Mouse (Mus musculus) central nervous system, embryonic 11.5 days (tissue): ENCODE results near the gene Gpr50. TPM values are rescaled to one million over a fixed set of nuclear protein-coding genes. Genes with fewer than 3 reads are reported as not detected.

Experiments used
- polyA plus RNA-seq: library from polyadenylated mRNA; depleted of rRNA; stranded (reverse); fragments of >200 nt; gene quantifications from 2 replicates; pipeline ENCODE4 v1.2.3, GENCODE M21; 2012; rRNA removed

The Gpr50 gene
- 1.0 and 2.7 TPM in 2 replicates for polyA plus RNA-seq

GRCm38 (mm10) chrX:71663374-71663773 is at the start of gene Gpr50:
TSS of gene Gpr50 (plus strand) at chrX:71663667.

Other genes with a start within 250 kb of the Gpr50 start
- 24.3 and 34.0 TPM in 2 replicates for gene Cd99l2, start 170.8 kb upstream of the Gpr50 start, polyA plus RNA-seq
- 530 and 832 TPM in 2 replicates for gene Hmgb3, start 107.7 kb upstream of the Gpr50 start, polyA plus RNA-seq
- gene Vma21, start 152.3 kb downstream of the Gpr50 start, polyA plus RNA-seq, result 7.1 and 15.4 TPM in 2 replicates